Mouse (Mus musculus) central nervous system, embryonic 18 days (tissue): Measurements from ENCODE around the gene Met. TPM values are rescaled to one million over a fixed set of nuclear protein-coding genes. Genes with fewer than 3 reads are reported as not detected.

Source experiments
- polyA plus RNA-seq: library from polyadenylated mRNA; depleted of rRNA; stranded (reverse); fragments of >200 nt; gene quantifications from 2 replicates; pipeline ENCODE4 v1.2.3, GENCODE M21; 2012; rRNA removed

Met gene
- 7.2 and 8.1 TPM in 2 replicates for polyA plus RNA-seq

DNA sequence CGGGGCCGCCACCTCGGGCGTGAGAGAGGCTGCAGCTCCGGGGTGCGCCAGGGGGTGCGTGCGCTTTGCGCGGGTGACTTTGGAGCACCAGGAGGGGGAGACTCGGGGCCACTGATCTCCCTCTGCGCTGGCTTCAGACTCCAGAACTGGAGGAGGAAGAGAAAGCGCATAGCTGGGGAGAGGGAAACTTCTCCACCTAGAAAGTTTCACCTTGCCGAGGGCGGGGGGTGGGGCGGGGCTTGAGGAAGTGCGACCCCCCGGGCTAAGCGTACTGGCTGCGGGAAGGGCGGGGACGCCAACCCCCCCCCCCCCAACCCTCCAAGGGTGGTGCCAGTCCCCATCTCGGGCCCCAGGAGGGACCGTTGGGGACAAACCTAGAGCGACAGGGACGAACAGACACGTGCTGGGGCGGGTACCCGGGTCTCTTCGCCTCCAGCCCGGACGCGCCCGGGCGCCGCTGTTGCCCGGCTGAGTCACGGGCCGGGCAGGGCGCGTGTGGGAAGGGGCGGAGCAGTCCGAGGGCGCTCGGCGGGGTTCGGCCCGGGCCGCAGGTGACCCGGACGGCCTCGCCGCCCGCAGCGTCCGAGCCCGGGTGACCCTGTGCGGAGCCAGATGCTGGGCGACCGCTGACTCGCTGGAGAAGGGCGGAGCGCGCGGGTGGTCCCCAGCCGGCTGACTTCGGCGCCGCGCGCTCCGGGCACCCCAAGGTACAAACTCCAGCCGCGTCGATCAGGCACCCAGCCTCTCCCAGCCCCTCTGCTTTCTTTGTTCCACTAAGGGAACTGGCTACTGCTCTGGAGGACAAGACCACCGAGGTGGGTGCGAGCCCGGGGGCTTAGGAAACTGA lies at the start of gene Met:
TSS of gene Met (plus strand) at position 367 of the 847 bp plus-strand sequence.

Other genes starting within 250 kb of the Met start
- 12.3 and 12.5 TPM in 2 replicates for gene Cav2, start 182.6 kb upstream of the Met start, polyA plus RNA-seq
- 36.9 and 50.4 TPM in 2 replicates for gene Cav1, start 157.5 kb upstream of the Met start, polyA plus RNA-seq
- gene Capza2, start 172.4 kb downstream of the Met start, polyA plus RNA-seq, result 127 and 131 TPM in 2 replicates
- gene St7, start 229.1 kb downstream of the Met start, polyA plus RNA-seq, result 67.1 and 70.3 TPM in 2 replicates